Mouse (Mus musculus): ENCODE data around the gene Faap24. TPM values are rescaled to one million over a fixed set of nuclear protein-coding genes. Genes with fewer than 3 reads are reported as not detected.
A peak's percentile ranks its signal among the peaks of the same experiment; 100 is the strongest.

Gene Faap24
- total RNA-seq (2021) = 10 to 100 TPM in 1 of 2 experiments, 1 to 10 TPM in 1; 8.7 to 10.6 TPM

DNA sequence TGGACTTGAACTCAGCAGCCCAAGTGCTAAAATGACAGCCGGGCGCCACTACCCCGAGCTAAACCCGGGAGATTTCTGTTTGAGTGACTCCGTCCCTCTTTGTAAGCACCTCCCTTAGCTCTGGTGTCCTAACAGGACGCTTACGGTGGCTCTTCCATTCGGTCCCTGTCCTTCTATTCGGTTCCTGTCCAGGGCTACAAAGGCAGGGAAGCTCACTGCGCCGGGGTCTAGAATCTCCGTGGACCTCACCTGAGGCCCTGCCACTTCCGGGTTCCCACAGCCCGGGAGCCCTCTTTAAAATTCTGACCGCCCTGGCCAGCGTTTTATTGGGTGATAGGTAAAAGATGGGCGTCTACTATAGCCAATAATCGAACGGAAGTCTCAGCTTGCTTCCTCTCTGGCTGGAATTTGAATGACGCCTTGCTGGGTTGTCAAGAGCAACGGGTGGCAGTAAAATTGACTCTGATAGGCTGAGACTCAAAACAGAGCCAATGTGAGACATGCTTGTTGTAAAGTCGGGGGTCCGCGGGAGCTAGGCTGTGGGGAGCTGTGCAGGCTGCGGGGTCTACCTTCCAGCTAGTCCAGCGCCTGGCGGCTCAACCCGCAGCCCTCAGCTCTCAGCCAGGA is at the start of gene Faap24, which contains the start of gene Cep89:
Gene Faap24 (minus strand): TSS at position 295 of the 627 bp plus-strand sequence.
Gene Cep89 (plus strand): TSS at position 494 of the 627 bp plus-strand sequence.
- intact Hi-C loops (cut with DNase I) = no loop called here
- DNase-seq (ENCODE audit: extremely low spot score in 1 of 2, low spot score in 2 of 2) = peak; percentile 91 to 99

DNA sequence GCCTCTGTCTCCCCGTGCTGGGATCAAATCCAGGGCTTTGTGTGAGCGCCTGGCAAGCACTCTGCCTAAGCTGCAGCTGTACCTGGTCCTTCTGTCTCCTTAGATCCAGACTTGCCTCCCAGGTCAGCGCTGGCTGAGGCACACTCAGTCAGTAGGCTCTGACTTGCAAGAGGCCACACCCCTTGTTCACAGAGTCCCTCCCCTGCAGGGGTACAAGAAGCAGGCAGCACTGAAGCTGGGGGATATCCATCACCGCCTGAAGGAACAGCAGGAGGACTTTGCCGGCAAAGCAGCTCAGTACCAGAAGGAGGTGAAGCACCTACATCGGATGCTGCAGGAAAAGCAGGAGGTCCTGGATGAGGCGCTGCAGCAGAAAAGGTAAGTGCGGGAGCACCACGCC is 38.6 kb upstream of the Faap24 start:
- DNase-seq (ENCODE audit: extremely low spot score in 1 of 2, low spot score in 2 of 2) = no peak
- intact Hi-C loops (cut with DNase I) = no loop called here

DNA sequence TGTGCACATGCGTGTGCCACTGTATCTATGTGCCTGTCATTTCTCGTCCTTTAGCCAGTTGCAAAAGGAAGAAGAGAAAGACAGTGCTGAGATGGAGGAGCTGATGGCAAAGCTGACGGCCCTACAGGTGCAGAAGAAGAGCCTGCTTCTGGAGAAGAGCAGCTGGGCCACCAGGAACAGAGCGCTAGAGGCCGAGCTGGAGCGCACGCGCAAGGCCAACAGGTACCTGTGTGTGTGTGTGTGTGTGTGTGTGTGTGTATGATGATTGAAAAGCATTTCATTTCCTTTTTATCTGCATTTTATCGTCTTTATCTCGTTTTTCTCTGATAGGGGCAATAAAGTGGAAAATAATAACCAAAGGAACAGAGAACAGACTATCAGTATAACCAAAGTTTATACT is 31.5 kb upstream of the Faap24 start:
- DNase-seq (ENCODE audit: extremely low spot score in 1 of 2, low spot score in 2 of 2) = no peak
- intact Hi-C loops (cut with DNase I) = no loop called here

DNA sequence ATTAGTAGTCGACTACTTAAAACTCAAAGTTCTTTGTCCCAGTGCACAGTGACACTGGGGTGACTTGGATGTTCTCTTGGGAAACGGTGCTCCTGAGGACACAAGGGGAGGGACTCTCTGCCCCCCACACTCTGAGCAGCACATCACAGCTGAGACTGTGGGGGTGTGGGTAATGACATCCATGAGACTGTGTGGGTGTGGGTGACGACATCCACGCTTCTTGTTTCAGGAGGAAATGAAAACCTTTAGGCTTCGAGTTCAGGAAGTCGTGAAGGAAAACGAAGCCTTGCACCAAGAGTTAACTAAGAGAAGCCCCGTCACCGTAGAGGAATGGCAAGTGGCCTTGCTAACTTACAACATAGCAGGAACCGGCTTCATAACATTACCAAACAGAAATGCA is 26.4 kb upstream of the Faap24 start:
- intact Hi-C loops (cut with DNase I) = no loop called here
- no peak for DNase-seq (ENCODE audit: extremely low spot score in 1 of 2, low spot score in 2 of 2)

DNA sequence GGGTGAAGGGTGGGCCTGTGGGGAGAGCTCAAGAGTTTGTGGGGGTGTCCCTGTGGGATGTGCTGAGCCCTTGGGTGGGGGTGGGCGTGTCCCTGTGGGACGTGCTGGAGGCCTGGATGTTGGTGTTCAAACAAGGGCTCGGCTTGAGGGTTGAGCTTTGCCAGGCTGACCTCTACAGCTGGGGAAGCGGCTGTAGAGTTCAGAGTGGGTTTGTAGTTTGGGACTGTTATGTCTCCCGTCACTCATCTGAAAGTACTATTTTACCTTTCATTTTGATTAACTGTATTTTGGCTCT is 20.0 kb upstream of the Faap24 start:
- intact Hi-C loops (cut with DNase I) = loop anchor here (5.0 to 10.0 kb wide), 2 partner anchors 114 to 208 kb away; no protein-coding TSS in a partner anchor
- DNase-seq (ENCODE audit: extremely low spot score in 1 of 2, low spot score in 2 of 2) = no peak

DNA sequence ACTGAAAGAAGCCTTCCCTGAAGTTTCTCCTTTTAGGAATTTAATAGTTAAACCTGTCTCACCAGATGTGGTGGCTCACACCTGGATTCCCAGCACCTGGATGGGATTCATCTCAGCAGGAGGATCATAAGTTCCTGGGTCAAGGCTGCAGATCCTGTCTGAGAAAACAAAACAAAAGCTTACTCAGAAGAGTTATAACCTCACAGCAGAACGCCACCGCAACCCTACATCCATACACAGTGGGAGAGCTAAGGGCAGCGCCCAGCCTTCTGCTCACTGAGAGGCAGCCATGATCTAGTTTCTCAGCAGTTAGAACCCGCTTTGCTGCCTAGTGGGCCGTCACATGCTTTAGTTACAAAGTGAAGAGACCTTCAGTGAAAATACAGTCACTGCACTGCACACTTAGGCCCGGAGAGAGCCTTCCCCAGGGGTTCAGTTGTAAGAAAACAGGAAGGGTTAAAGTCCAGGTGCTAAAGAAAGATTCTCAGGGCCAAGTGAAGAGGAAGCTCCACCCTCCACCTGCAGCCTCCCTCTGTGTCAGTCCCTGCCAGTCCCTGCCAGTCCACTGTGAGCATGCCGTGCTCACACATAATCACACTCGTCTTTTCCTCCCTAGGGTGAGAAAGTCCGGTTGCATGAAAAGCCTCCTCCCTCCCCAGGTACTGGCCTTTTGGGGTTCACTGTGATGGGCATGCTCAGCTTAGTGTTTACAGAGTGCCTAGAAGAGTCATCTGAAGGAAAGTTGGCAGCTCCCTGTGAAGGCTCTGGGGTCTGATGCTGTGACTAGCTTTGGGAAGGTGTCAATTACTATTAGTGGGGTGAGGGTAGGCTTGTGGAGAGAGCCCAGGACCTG is 19.4 kb upstream of the Faap24 start:
- intact Hi-C loops (cut with DNase I) = loop anchor here (5.0 to 10.0 kb wide), 2 partner anchors 114 to 209 kb away; no protein-coding TSS in a partner anchor
- no peak for DNase-seq (ENCODE audit: extremely low spot score in 1 of 2, low spot score in 2 of 2)

DNA sequence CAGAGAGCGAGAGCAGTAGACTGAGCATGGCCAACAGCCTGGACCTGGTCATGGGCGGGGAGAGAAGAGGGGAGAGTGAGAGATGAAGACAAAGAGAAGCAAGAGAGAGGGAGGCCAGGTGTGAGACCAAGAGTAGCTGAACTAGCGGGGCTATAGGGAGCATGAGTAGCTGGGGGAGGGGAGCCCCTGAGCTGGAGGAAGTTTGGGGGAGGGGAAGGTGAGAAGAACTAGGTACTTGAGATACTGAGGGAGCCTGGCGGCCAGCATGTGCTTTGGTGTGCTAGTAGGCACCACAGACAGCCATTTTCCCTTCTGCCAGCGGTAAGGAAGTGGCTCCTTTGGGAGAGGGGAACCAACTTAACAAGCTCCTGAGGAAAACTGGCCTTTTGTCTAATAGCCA is 18.6 kb upstream of the Faap24 start:
- intact Hi-C loops (cut with DNase I) = loop anchor here (5.0 to 10.0 kb wide), 2 partner anchors 113 to 210 kb away; no protein-coding TSS in a partner anchor

DNA sequence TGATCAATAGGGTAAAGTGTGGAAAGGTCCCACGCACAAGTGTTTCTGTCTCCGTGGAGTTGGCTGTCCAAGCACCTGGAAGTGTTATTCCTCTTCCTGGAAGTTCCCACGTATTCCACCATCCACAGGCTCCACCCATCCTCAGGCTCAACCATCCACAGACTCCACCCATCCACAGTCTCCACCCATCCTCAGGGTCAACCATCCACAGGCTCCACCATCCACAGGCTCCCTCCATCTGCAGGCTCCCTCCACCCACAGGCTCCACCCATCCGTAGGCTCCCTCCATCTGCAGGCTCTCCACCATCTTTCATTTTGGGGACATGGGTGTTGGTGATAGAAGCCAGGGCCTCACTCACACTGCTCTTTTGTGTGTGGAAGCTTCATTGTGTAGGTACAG is 4.5 kb upstream of the Faap24 start:
- intact Hi-C loops (cut with DNase I) = no loop called here
- DNase-seq (ENCODE audit: extremely low spot score in 1 of 2, low spot score in 2 of 2) = no peak

More for the DNA sequence above, 18.6 kb upstream of the Faap24 start:
- DNase-seq (ENCODE audit: extremely low spot score in 1 of 2, low spot score in 2 of 2) = no peak

DNA sequence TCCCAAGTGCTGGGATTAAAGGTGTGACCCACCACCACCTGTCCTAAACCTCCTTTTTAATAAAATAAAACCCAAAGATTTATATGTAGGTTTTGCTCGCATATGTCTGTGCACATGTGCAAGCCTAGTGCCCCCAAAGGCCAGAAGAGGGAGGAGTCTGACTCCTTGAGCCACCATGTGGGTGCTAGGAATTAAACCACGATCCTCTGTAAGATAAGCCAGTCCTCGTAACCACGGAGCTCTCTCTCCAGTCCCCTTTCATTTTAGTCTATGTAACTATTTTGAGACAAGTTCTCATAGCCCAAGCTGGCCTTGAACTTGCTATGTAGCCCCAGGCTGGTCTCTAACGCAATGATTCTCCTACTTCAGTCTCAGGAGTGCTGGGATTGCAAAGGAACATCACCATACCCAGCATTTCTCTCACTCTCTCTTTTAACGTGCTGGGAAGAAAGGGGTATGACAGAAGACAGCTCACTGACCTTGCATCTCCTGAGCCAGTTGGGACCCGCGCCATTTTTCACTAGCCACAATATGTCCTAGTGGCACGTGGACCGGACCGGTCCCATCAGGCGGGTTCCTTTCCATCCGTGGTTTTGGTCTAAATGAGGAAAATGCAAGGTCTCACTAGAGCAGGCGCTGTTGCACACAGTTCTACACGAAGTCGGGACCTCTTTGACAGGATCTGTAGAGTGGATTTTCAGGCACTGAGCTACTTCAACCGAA is 741 bp downstream of the Faap24 start:
- peak in 1 of 2 experiments; percentile 41 for DNase-seq (ENCODE audit: extremely low spot score in 1 of 2, low spot score in 2 of 2)
- intact Hi-C loops (cut with DNase I) = no loop called here

DNA sequence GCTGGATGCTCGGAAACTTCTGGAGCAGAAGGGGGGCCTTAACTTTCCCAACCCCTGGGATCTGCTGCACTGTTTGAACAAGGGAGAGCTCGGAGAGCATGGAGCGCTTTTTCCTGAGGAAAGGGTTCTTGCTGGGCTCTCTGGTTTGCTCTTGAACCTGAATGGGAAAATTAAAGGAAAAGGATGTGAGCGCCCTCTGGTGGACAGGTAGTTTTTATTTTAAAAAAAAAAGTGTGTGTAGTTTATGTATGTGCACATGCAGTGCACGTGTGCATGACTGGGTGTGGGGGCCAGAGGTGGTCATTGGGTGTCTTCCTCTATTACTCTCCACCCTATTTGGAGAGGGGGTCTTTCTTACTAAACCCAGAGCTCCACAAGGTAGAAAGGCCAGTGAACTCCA is 3.7 kb downstream of the Faap24 start:
- no peak for DNase-seq (ENCODE audit: extremely low spot score in 1 of 2, low spot score in 2 of 2)
- intact Hi-C loops (cut with DNase I) = no loop called here

DNA sequence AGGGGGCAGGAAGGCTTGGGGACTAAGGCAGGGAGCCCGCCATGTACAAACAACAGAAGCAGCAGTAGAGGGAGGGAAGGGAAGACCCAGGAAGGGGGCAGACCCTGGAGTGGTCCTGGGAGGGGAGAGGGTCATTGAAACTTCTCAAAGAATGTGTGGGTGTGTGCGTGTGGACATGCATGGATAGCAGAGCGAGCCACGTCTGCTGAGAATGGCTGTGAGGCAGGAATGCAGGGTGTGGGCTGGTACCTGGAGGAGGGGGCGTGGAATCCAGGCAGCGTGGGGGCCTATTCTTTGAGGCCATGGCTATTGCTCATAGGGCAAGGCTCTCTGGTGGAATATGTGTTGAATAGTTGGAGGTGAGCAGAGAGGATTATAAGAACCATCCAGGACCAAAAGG is 7.9 kb downstream of the Faap24 start:
- intact Hi-C loops (cut with DNase I) = no loop called here
- DNase-seq (ENCODE audit: extremely low spot score in 1 of 2, low spot score in 2 of 2) = no peak

DNA sequence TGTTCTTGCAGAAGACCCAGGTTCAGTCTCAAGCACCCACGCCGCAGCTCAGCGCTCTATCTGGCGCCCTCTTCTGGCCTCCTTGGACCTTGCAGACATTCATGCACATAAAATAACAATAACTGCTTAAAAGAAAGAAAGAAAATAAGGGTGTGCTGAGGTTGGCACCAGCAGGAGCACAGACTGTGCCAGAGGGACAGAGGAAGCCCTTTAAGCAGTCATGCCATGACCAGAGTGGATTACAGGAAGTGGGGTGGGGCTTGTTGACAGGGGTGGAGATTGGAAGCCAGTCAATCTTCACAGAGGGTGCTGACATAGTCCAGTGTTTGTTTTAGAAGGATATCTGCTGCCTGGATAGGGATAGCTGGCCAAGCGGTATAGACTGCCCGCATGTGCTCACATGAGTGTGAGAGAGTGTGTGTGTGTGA is 10.1 kb downstream of the Faap24 start:
- intact Hi-C loops (cut with DNase I) = no loop called here
- no peak for DNase-seq (ENCODE audit: extremely low spot score in 1 of 2, low spot score in 2 of 2)

DNA sequence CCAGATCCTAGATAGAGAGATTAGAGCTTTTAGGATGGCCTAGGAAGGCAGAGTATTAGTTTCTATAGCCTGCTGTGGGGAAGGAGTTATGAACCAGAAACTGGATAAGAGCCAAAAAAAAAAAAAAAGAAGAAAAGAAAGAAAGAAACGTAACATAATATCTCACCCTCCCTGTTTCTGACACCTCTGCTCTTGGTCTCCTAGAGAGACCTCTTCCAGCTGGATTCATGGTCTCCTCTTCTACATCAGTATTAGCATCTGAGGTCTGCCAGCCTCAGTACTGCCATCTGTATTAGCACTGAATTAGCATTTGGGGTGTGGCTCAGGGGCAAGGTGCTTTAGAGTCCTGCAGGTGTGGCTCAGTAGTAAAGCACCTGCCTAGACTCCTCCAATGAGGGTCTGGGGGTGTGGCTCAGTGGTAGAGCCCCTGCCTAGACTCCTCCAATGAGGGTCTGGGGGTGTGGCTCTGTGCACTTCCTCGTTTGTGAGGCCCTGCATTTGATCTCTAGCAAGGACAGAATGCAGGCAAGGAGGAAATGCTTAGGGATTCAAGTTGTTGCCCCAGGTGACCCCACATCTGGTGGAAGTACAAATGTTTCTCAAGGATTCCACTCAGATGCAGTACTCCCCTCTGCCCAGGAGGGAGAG is 13.8 kb downstream of the Faap24 start:
- intact Hi-C loops (cut with DNase I) = no loop called here
- no peak for DNase-seq (ENCODE audit: extremely low spot score in 1 of 2, low spot score in 2 of 2)

DNA sequence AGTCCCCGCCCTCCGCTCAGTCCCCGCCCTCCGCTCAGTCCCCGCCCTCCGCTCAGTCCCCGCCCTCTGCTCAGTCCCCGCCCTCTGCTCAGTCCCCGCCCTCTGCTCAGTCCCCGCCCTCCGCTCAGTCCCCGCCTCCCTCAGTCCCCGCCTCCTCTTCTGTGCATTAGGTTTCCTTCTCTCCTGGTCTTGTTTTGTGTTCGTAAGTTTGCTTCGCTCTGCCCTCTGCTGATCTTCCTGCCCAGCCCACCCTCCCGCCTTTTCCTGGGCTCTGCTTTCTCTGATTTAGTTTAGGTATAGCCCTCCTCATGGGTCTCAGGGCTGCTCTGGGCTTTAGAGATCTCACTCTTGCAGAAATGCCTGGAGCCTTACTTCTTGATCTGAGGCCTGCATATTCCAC is 14.8 kb downstream of the Faap24 start:
- no peak for DNase-seq (ENCODE audit: extremely low spot score in 1 of 2, low spot score in 2 of 2)
- intact Hi-C loops (cut with DNase I) = no loop called here

DNA sequence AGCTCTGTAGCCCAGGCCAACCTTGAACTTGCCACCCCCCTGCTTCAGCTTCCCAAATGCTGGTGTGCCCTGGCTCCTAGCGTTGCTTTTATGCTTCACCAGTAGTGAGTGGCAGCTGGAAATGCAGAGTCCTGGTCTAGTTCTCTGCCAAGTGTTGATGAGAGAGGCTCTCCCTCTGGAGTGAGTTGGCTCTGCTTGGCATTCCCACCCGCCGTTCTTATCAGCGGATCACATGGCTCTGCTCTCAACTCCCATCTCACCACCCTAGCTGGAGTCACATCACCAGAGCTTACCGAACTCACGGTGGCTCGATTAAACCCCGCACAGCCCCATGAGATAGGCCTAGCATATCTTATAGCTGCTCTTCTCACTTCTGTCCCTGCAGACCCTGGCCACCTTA is 16.3 kb downstream of the Faap24 start:
- intact Hi-C loops (cut with DNase I) = no loop called here
- DNase-seq (ENCODE audit: extremely low spot score in 1 of 2, low spot score in 2 of 2) = no peak

DNA sequence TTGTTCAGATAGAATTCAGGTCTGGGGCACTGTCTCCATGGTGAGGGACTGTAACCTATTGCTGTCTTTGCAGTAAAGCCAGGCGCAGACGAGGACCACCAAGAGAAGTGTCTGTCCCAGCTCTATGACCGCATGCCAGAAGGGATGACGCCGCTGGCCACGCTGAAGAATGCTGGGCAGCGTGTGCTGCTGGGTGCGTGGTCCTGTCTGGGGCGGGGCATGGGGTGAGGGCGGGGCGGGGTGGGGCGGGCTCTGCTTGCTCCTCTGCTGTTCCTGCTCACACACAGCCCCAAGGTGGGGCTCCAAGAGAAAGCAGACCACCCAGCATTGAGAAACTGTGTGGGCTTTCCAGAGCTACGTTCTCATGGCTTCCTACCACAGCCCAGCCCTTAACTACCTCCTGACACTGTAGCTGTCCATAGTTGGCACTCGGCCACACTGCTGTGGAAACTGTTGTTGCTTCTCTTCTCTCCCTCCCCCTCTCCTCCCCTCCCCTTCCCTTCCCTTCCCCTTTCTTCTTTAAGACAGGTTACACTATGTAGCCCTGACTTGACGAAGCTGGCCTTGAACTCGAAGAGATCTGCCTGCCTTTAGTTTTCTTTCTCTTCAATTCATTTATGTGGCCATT is 17.0 kb downstream of the Faap24 start:
- peak in 1 of 2 experiments; percentile 55 for DNase-seq (ENCODE audit: extremely low spot score in 1 of 2, low spot score in 2 of 2)
- intact Hi-C loops (cut with DNase I) = loop anchor here (5.0 kb wide), 1 partner anchor 47 kb away; the partner anchor contains the start of gene Rhpn2

DNA sequence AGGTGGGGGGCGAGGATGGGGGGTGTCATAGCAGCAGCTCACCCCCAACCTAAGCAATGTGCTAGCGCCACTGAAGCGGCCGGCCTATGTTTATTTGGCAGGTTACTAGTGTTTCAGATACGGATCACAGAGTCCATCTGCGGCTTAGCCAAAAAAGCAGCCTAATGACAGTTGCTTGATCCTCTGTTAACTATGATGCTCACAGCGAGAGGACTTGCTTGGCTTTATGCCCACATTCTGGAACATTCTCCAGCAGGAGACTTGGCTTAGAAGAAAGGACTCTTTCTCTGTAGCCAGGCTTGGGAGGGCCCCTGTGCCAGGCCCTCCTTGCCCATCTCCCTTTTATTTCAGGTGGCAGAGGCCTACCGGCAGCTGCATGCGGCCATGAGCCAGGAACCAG is 20.0 kb downstream of the Faap24 start:
- intact Hi-C loops (cut with DNase I) = loop anchor here (5.0 kb wide), 1 partner anchor 44 kb away; the partner anchor contains the start of gene Rhpn2
- no peak for DNase-seq (ENCODE audit: extremely low spot score in 1 of 2, low spot score in 2 of 2)

DNA sequence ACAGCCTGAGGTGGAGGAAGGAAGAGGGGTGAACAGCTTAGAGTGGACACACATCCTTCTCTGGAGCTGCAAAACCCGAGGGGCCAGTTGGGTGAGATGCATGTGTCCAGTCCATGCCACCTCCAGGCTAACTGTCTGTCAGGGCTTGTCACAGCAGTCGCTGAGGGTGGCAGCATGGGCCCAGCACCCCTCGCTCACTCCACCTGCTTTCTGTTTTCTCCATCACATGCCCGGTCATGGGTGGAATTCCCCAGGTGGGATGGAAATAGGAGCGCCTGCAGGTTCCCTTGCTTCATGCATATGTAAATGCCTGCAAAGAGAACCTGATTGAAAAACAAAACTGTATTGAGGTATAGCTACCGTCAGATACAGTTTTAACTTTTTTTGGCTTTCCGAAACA is 22.4 kb downstream of the Faap24 start:
- intact Hi-C loops (cut with DNase I) = no loop called here

More for the DNA sequence above, 22.4 kb downstream of the Faap24 start:
- no peak for DNase-seq (ENCODE audit: extremely low spot score in 1 of 2, low spot score in 2 of 2)
